Mouse (Mus musculus) mouse embryonic stem cell (cell line): Measurements from ENCODE around the gene Tnr.

Source experiments
- in situ Hi-C, 2 experiments: fragments of 300-500 bp; cut with MboI; formaldehyde crosslinking; loops; 1 replicate in 1 of 2; 3 replicates in 1 of 2; pipeline ENCODE4 v1.14.3; 2019 to 2020; ENCODE audit warnings: low sequenced_read_pairs in 2 of 2, low pct_unique_long_range_greater_than_20kb in 1 of 2, mixed read lengths in 1 of 2; ENCODE audit not compliant: unreplicated experiment in 1 of 2

Gene Tnr

GRCm38 (mm10) chr1:159674240-159674639 lies 150.7 kb downstream of the Tnr start:
- in situ Hi-C loops: no loop called here

GRCm38 (mm10) chr1:159675472-159675871 lies 151.9 kb downstream of the Tnr start:
- in situ Hi-C loops: no loop called here

GRCm38 (mm10) chr1:159678221-159678935 lies 154.8 kb downstream of the Tnr start:
- in situ Hi-C loops: no loop called here

GRCm38 (mm10) chr1:159681252-159681651 lies 157.7 kb downstream of the Tnr start:
- in situ Hi-C loops: no loop called here

GRCm38 (mm10) chr1:159686476-159687231 lies 163.1 kb downstream of the Tnr start:
- in situ Hi-C loops: no loop called here

- in situ Hi-C loops: no loop called here
Observed at GRCm38 (mm10) chr1:159696717-159697116, 173.1 kb downstream of the Tnr start.

- in situ Hi-C loops: no loop called here
Observed at GRCm38 (mm10) chr1:159702038-159702437, 178.5 kb downstream of the Tnr start.

GRCm38 (mm10) chr1:159704925-159705324 lies 181.4 kb downstream of the Tnr start:
- in situ Hi-C loops: no loop called here

GRCm38 (mm10) chr1:159716301-159716700 lies 192.7 kb downstream of the Tnr start:
- in situ Hi-C loops: no loop called here

- in situ Hi-C loops: no loop called here
Observed at GRCm38 (mm10) chr1:159717016-159717415, 193.4 kb downstream of the Tnr start.

GRCm38 (mm10) chr1:159723733-159724132 lies 200.2 kb downstream of the Tnr start:
- in situ Hi-C loops: no loop called here

GRCm38 (mm10) chr1:159729270-159729669 lies 205.7 kb downstream of the Tnr start:
- in situ Hi-C loops: no loop called here

- in situ Hi-C loops: no loop called here
Observed at GRCm38 (mm10) chr1:159730826-159731225, 207.3 kb downstream of the Tnr start.

- in situ Hi-C loops: no loop called here
Observed at GRCm38 (mm10) chr1:159735099-159735498, 211.5 kb downstream of the Tnr start.

- in situ Hi-C loops: no loop called here
Observed at GRCm38 (mm10) chr1:159739478-159739877, 215.9 kb downstream of the Tnr start.

GRCm38 (mm10) chr1:159741237-159742002 lies 217.9 kb downstream of the Tnr start:
- in situ Hi-C loops: no loop called here

- in situ Hi-C loops: no loop called here
Observed at GRCm38 (mm10) chr1:159742003-159742274, 218.4 kb downstream of the Tnr start.

GRCm38 (mm10) chr1:159743744-159744253 lies 220.2 kb downstream of the Tnr start:
- in situ Hi-C loops: no loop called here

GRCm38 (mm10) chr1:159745311-159745710 lies 221.7 kb downstream of the Tnr start:
- in situ Hi-C loops: no loop called here
